Mouse (Mus musculus) thymus, postnatal 0 days (tissue): ENCODE results near the gene 2210016F16Rik. TPM values are rescaled to one million over a fixed set of nuclear protein-coding genes. Genes with fewer than 3 reads are reported as not detected.
"Not testable (repeated sequence)": the region's sequence is repeated elsewhere in the genome, so short reads cannot be mapped to it uniquely, and the experiment has no call there.

ENCODE experiments used
- DNase-seq: peaks from one replicate; pipeline ENCODE4 v3.0.0-alpha.2; 2015; ENCODE audit warnings: low spot score
- polyA plus RNA-seq: library from polyadenylated mRNA; unstranded; fragments of >200 nt; fragmentation: Nextera tagmentation; extraction: Ambion mirVana; gene quantifications from 2 replicates; pipeline ENCODE4 v1.2.1, GENCODE M21; 2015

Gene 2210016F16Rik
- 45.1 and 45.6 TPM in 2 replicates for polyA plus RNA-seq

DNA sequence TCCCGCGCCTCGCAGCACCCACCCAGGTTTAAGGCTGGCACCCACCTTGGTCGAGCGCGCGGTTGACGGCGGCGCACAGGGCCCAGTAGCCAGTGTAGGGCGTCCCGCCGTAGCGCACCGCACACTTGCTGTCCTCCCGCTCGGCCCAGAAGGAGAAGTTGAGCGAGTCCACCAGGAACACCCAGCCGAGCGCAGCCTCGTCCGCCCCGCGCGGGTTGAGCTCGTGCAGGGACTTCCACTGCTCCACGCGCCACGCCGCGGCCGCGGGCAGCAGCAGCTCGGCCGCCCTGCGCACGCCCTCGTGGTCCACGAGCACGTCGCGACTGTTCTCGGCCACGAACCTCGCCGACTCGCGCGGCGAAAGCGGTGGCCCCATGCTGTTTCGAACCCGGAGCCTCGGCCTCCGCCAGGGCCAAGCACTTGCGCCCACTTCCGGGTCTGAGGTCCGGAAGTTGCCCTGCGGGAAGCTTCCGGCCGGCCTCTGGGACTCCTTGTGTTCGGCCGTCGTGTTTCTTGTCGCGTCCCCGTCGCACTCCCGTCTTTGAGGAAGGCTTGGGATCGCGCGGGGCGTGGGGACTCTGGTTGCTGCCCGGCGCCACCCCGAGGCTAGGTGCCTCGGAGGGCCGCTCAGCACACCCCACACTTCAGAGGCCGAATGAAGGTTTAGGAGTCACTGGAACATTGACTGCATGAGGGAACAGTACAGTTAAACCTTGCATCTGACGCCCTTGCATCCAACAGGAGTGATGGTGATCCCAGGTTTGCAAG lies at the start of gene 2210016F16Rik:
TSS of gene 2210016F16Rik (minus strand) at position 447 of the 768 bp plus-strand sequence.
- peak; percentile 68 for DNase-seq

DNA sequence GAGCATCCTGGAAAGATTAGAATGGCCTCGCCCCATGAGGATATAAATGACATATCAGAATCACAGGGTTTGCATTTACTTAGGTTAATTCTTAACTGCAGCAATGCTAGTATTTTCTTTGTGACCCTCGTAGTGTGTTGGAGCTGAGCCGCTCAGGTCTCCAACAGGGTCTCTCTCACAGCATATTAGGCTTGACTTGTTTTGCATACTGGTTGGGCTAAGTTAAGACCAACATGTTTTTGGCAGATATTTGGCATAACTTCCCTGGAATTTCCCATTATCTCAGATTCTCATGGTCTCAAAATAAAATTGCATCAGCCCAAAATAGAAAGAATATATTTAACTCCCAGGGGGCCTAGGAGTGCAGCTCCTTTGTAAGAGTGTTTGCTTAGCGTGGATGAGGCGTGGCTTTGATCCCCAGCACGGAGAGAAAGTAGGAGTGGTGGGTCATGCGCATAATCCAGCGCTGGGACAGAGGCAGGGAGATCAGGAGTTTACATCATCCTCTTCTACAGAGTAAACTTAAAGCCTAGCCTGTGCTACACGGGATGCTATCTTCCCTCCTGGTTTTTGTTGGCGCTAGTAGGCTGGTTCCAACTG lies 38.1 kb upstream of the 2210016F16Rik start:
- DNase-seq: no peak

DNA sequence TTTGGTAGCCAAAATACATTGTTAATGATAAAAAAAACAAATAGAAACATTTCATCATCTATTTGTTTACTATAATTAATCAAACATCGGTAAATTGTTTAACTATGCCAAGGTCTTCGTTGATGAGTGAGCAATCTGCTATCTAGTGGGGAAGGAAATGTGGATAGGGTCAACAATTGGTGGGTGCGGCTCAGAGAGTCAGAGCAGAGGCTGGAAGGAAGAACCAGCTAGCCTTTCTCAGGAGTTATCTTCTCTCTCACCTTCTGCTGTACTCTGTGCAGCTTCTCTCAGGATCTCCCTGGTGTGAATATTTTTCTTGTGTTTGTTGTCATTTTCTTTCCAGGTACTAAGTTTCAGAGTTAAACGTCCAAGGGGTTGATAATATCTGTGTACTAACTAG lies 37.2 kb upstream of the 2210016F16Rik start:
- no peak for DNase-seq

DNA sequence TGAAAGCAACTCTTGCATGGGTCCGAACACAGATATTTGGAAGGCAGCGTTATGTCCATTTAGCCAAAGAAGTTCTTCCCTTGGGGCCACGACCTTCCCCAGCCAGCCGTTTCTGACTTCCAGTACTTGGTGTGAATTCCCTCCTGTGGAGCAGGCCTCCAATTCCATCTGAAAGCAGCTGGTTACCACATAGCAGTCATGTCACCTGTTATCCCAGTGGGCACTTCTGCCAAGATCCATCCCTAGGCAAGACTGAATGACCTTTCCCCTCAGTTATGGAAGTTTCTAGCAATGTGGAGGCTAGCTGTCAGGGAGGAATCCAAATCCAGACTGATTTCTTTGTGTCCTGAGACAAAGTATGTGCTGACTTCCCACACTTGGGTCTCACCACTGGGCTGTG lies 36.0 kb upstream of the 2210016F16Rik start:
- no peak for DNase-seq

GRCm38 (mm10) chr13:58419266-58419665 lies 34.2 kb upstream of the 2210016F16Rik start:
- DNase-seq: no peak

DNA sequence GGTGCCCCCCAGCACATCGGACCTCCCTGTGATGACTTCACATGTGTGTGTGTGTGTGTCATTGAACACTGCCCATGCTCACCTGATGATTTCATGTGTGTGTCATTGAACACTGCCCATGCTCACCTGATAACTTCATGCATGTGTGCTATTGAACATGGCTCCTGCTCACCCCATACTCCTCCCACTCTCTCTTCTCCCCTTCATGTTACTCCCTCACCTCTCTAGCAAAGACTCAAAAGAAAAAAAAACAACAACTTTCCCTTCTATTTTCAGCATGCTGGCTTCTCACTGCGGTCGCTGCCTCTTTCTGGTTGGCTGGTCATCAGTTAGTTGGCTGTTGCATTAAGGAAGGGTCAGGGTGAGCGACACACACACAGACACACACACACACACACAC lies 33.6 kb upstream of the 2210016F16Rik start:
- no peak for DNase-seq

- DNase-seq: no peak
These were observed 30.8 kb upstream of the 2210016F16Rik start for GRCm38 (mm10) chr13:58415838-58416237.

- no peak for DNase-seq
These were observed 30.3 kb upstream of the 2210016F16Rik start for GRCm38 (mm10) chr13:58415374-58415773.

GRCm38 (mm10) chr13:58411073-58411472 lies 26.0 kb upstream of the 2210016F16Rik start:
- DNase-seq: no peak

GRCm38 (mm10) chr13:58403243-58403642 lies 18.2 kb upstream of the 2210016F16Rik start, which contains the start of gene Hnrnpk:
Hnrnpk (minus strand) TSS chr13:58403343.
- peak; percentile 16 for DNase-seq

DNA sequence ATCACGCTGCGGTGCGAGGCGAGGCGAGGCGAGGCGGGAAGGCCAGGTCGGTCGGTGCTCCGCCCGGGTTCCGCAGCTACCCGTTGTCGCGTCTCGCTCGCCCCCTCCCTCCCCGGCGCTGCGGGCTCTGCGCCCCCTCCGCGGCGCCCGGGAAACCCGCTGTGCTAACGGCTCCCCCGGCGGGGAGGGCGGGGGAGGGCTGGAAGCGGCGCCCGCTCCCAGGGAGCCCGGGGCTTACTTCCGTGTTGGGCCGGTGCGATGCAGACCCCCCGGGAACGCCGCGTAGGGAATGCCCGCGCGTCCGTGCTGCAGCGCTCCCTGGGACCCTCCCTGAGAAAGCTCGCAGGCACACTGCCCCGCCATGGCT lies 17.7 kb upstream of the 2210016F16Rik start:
- peak; percentile 89 for DNase-seq

- peak; percentile 99 for DNase-seq
These were observed 17.1 kb upstream of the 2210016F16Rik start, which contains the start of gene Rmi1 for GRCm38 (mm10) chr13:58402003-58402743. Rmi1 (plus strand) TSS chr13:58402248.

DNA sequence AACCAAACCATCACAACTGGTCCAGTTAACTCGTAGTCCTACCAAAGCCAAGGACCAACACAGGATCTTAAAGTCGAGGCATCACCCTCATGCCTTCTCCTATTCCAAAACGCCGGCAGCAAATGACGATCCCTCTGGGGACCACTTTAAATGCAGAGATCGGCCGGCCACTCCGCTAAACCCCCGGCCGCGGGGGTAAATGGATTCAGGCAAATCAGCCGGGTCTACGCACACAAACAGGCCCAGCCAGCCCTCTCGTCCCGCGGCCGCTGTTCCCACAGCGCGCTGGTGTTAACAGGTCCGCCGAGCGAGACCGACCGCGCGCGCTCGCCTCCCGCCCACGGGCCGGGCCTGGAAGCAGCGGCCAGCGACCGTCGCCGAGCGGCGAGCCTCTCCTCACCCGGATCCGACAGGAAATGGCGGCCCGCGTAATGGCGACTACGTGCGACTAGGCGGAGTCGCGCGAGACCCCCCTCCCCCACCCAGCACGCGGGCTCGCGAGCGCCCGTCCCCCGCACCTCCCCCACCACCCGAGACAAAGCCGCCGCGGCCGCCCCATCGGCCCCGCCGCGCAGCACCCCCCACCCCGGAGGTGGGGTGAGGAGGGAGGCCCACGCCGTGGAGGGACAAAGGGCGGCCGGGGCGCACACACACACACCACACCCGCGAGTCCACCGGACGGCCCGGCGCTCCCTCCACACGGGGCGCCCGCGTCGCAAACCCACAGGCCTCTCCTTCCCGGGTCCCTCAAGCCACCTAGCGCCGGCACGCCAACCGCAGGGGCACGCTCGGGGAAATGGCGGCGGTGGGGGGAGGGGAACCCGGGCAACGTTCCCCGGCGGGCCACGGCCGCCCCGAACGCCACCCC lies 16.3 kb upstream of the 2210016F16Rik start:
- peak; percentile 83 for DNase-seq

DNA sequence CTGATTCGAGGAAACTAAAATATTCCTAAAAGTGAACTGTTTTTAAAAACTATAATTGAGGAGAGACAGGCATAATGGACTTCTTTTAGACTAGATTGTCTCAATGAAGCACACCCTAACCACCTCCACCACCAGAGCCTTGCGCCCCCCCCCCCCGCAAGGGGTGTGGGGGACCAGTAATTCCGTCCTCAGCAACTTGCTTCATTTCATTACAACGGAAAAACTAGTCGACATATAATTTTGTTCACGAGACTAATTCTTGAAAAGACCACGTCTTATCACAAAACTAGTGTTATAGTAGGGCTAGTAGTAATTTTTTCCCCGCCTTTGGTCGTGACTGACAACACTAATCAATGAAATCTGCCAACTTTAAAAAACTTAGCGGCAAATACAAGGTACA lies 15.6 kb upstream of the 2210016F16Rik start:
- peak; percentile 25 for DNase-seq

DNA sequence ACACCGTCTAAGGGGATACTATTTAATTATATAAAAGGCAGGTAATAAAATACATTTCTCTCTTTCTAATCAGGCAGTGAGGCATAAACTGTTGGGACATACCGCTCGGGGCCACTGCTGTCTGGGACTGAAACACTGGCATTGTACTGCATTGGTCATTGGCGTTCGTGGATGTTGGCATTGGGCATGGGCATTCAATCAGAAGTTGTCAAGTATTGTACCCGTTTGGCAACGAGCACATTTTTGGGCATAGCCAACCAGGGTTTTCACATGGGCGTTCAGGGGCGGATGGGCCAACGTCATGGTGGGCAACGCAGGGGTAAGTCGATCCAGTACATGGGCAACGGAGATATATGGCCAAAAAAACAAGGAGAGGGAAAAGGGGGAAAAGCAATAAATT lies 12.6 kb upstream of the 2210016F16Rik start:
- no peak for DNase-seq

DNA sequence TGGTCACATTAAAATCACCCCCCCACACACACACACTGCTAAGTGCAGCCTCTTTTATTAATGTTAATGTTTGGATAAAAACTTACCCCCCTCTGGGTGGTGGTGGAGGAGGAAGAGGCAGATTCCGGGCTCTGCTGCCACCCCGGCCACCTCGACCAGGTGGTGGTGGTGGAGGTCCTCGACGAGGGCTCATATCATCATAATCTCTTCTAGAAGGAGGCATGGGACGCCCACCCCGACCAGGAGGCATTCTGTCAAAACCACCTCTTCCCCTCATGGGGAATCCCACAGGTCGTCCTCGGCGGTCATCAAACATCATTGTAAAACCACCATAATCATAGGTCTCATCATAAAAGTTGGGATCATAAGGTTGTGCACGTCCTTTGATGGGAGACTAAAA lies 9.4 kb upstream of the 2210016F16Rik start:
- not testable (repeated sequence) for DNase-seq

GRCm38 (mm10) chr13:58389324-58389951 lies 4.4 kb upstream of the 2210016F16Rik start:
- DNase-seq: peak; percentile 13

GRCm38 (mm10) chr13:58388379-58388778 lies 3.4 kb upstream of the 2210016F16Rik start:
- no peak for DNase-seq

DNA sequence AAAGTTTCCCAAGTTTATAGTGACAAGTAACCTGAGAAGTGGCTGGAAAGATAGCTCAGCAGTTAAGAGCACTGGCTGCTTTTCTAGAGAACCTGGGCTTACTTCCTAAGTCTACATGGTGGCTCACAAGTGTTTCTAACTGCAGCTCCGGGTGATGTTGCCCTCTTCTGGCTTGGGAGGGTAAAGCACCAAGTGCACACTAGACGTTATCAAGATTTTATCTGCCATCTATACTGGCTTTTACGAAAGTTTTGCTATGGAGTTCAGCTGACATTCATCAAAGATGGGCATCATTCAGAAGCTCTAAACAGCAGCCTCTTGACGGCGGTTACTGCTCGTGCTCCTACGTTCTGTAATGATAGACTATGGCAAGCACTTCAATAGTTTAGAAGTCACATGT lies 2.9 kb upstream of the 2210016F16Rik start:
- DNase-seq: peak; percentile 84

DNA sequence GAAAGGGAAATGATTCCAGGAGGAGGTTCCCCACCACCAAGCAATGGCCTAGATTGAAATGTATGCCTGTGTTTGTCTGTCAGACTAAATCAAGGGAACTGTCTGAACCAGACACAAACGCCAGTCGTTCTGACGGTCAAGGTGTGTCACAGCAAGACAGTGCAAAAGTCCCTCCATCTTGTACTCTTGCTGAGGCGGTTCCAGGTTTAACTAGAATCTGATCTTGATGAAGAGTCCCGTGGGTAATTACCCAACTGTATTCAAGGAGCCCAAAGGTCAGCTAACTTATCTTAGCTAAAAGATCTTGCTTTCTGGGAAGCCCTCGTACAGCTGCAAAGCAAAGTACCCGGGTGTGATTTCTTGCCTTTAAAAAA lies 509 bp upstream of the 2210016F16Rik start:
- no peak for DNase-seq

DNA sequence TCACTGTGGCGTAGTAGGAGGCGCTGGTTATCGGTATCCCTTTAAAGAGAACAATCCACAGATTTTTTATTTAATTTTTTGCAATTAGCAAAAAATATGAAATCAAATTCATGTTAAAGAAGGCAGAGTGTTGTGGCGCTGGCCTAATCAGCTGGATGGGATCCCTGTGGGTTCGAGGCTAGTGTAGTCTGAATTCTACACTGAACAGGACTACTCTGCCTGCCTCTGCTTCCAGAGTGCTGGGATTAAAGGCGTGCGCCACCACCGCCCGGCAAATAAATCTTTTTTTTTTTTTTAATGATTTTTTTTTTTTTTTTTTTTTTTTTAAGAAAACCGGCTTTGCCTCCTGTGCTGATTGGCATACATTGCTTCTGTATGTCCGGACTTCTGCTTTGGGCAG lies 654 bp downstream of the 2210016F16Rik start:
- no peak for DNase-seq
